Mouse (Mus musculus) skeletal muscle tissue, adult 2 months (tissue): Measurements from ENCODE around the gene Mysm1.

Experiments
- DNase-seq: peaks from one replicate; pipeline ENCODE4 v3.0.0-alpha.2; 2012; ENCODE audit warnings: low read depth, low spot score

Mysm1 gene

GRCm38 (mm10) chr4:94978590-94979499 is at the start of gene Mysm1:
Gene Mysm1, minus strand, starts transcription at chr4:94979100.
- peak; percentile 90 for DNase-seq

- DNase-seq = no peak
These were observed 47.1 kb upstream of the Mysm1 start for GRCm38 (mm10) chr4:95025847-95026600.

GRCm38 (mm10) chr4:95023350-95023953 is 44.6 kb upstream of the Mysm1 start:
- DNase-seq = no peak

GRCm38 (mm10) chr4:95021649-95022637 is 43.0 kb upstream of the Mysm1 start:
- no peak for DNase-seq

- DNase-seq = no peak
These were observed 41.3 kb upstream of the Mysm1 start for GRCm38 (mm10) chr4:95020201-95020600.

GRCm38 (mm10) chr4:95018221-95018620 is 39.3 kb upstream of the Mysm1 start:
- DNase-seq = no peak

- DNase-seq = no peak
These were observed 33.8 kb upstream of the Mysm1 start for GRCm38 (mm10) chr4:95012706-95013105.

- no peak for DNase-seq
These were observed 33.4 kb upstream of the Mysm1 start for GRCm38 (mm10) chr4:95012256-95012655.

- DNase-seq = peak; percentile 54
These were observed 29.5 kb upstream of the Mysm1 start for GRCm38 (mm10) chr4:95008175-95009057.

GRCm38 (mm10) chr4:95007759-95008158 is 28.9 kb upstream of the Mysm1 start:
- DNase-seq = no peak

- no peak for DNase-seq
These were observed 26.4 kb upstream of the Mysm1 start for GRCm38 (mm10) chr4:95005251-95005830.

- peak; percentile 13 for DNase-seq
These were observed 22.3 kb upstream of the Mysm1 start for GRCm38 (mm10) chr4:95001043-95001775.

GRCm38 (mm10) chr4:95000147-95000546 is 21.2 kb upstream of the Mysm1 start:
- DNase-seq = no peak

GRCm38 (mm10) chr4:94999249-94999648 is 20.3 kb upstream of the Mysm1 start:
- no peak for DNase-seq

- DNase-seq = no peak
These were observed 17.0 kb upstream of the Mysm1 start for GRCm38 (mm10) chr4:94995862-94996261.

GRCm38 (mm10) chr4:94990204-94990603 is 11.3 kb upstream of the Mysm1 start:
- no peak for DNase-seq

- no peak for DNase-seq
These were observed 8.8 kb upstream of the Mysm1 start for GRCm38 (mm10) chr4:94987725-94988124.

- DNase-seq = no peak
These were observed 608 bp upstream of the Mysm1 start for GRCm38 (mm10) chr4:94979500-94979915.

GRCm38 (mm10) chr4:94973321-94973720 is 5.6 kb downstream of the Mysm1 start:
- no peak for DNase-seq
